Mouse (Mus musculus): ENCODE measurements at regions not wholly inside any gene's neighbourhood (a gene's known extent, or its start where the extent isn't known, plus 50 kb on each side); places are given as distances from the start of the nearest gene placed in this dataset.

DNA sequence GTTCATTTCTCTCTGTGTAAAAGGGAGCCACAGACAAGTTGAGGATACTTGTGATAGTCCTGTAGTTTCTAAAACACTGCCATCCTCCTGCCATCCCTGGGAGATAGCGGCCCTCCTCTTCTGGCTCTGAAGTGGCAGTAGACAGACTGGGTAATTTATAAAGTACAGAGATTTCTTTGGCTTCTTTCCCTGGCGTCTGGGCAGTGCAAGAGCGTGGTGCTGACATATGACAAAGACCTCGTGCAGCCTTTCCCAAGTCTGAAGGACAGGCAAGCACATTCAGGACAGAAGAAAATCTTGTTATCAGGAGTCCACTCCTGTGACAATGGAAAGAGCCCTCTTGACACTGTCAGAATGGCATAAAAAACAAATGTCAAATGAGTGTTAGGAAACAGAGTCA is 175.9 kb upstream of the Rreb1 start:
- no peak for ATAC-seq (ENCODE audit: insufficient number of reproducible peaks, low FRiP score, low TSS enrichment)

DNA sequence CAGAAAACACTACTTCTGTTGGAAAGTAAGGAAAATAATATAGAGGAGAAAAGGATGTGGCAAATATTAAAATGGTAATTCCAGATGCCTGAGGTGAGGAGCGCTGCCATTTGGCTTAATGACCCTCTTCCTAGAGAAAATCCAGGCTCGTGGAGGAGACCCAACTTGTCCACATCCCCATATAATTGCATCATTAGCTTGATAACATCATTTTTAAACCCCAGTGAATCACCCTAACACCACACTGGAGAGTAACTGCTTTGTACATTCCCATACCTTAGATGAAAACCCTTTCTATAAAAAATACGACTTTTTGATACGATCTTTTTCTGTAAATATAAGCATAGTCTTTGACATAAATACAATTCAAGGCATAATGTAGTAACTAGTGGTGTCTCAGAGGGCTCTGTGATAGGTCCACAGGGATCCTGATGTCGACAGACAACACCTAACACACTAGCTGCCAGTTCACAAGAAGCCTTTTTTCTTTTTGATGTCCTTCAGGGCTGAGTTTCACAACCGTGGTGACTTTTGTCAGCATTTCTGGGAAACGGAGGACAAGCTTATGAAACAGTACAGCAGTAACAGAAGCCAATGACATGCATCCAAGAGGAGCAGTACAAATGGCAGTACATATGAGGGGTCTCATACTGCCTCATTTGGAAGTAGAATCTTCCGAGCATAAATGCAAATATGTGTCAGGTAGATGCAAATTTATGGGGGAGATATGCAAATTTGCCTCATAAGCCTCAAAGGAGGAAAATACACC is 174.8 kb upstream of the Rreb1 start:
- ATAC-seq (ENCODE audit: insufficient number of reproducible peaks, low FRiP score, low TSS enrichment), result no peak

DNA sequence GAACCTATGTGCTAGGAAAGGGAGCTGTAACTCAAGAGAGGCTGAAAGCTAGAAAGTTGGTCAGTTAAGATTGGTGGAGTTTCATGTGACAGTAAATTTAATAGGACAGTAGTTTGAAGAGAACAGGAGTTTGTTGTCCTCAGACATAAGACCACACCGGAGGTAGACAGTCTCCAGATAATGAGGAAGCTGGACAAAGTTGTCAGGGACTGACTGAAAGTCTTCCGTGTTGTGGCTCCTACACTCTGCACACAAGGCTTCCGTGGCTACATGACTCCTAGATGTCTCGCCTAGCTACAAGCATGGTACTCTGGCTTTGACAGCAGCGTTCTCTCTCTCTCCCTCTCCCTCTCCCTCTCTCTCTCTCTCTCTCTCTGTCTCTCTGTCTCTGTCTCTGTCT is 171.9 kb upstream of the Rreb1 start:
- no peak for ATAC-seq (ENCODE audit: insufficient number of reproducible peaks, low FRiP score, low TSS enrichment)

DNA sequence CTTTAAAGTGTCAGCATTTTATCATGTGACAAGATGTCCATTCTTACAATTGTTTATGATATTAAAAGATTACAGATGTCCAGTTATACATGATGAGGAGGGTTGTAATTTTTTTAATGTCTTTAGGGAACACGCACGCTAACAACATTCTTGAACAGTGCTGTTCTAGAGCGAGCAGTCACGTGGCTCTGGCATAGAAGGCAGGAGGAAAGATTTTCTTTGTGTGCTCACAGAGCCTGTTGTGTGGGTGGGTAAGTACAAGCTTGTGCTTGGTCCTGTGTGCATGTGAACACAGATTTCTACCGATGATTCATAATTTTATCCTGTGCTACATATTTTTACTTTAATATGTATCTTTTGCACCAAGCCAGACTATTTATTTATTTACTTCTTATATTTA is 169.1 kb upstream of the Rreb1 start:
- no peak for ATAC-seq (ENCODE audit: insufficient number of reproducible peaks, low FRiP score, low TSS enrichment)

DNA sequence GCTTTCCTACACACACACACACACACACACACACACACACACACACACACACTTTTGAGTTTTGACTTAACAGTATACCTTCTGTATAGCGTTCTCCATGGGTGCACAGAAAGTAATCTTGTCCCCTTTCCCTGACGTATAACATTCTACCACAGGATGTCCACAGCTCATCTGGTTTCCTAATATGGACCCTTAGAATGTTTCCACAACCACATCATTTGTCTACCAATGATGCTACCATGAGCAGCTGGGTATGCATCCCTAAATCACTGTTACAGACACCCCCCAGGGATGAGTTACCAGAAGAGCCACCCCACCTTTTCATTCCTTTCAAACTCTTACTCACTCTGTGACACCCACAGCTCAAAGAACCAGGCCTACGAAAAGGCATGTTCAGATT is 166.8 kb upstream of the Rreb1 start:
- ATAC-seq (ENCODE audit: insufficient number of reproducible peaks, low FRiP score, low TSS enrichment), result no peak

DNA sequence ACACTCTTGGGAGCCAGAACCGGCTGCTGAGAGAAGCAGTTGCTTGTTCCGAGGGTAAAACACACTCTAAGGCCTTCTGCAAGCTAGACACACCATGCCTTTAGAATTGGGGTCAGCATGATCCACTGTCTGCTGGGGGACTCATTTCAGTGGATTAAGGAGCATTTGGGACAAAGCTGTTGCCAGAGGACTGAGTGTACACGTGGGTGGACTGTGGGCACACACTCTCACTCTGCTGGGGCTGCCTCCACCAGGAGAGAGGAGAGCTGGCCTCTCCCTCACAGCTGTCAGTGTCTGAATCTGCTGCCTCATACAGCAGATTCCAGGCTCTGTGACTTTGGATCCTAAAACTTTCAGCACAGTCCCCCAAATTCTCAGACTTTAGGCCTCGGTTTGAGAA is 161.2 kb upstream of the Rreb1 start:
- no peak for ATAC-seq (ENCODE audit: insufficient number of reproducible peaks, low FRiP score, low TSS enrichment)

DNA sequence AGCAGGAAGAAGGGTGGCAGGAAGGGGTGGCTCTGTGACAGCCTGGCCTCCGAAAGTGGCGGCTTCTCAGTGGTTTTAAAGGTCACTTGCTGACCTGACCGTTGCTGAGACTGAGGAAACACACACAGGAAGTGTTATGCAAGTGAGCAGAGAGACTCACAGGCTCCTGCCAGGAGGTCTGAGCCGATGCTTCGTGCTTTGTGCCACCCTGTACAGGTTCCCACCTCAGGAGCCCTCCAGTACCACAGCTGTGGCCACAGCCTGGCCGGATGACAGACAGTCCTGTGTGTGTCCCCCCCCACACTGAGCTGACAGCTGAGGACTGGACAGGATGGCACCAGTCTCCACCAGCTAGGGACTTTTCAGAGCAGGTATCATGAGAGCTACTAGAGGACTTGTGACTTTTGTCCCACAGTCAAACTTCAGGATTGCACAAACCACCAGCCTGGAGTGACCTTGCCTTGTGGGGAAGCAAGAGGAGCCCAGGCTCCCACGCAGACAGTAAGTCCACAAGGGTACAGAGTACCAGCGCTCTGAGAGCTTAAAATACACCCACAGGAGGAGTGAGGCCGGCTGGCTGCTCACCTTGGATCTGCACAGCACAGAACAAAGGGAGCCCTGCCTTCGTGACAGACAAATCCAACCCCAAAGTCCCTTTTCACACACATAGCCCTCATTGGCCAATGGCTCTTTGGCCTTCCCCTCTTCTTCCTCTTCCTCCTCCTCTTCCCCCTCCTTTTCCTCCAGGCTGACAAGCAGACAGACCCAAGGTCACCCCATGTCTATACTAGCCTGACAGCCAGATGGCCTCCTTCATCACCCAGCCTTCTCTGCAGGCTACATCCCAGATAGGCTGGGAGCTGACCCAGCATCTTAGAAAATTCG is 158.1 kb upstream of the Rreb1 start:
- ATAC-seq (ENCODE audit: insufficient number of reproducible peaks, low FRiP score, low TSS enrichment), result no peak

DNA sequence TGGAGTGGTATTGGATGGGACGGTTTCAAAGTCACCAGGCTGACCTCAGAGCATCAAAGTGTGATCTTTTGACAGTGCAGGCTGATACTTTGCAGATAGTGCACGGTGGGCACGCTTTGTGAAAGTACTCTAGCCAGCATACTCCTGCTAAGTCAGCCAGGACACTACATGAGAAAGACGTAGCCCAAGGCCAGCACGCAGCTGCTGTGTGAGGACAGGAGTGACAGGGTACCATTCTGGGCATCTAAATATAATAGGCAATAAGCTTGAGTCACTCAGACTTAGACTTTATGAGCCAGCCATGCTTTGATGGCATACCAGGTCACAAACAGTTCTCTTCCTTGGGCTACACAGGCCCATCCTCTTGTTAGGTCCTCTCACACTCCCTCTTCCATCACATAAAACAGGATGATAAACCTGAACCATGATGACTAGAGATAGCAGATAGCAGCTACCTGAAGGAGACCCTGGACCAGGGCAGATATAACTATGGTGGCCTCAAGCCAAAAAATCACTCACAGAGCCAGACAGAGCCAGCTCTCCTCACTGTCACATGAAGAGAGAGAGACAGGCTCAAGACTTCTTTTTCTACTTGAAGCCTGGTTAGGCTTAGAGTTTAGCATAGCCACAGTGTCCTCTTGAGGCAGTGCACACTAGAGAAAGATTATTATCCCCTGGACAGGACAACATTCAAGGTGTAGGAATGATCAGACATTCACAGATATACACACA is 156.7 kb upstream of the Rreb1 start:
- ATAC-seq (ENCODE audit: insufficient number of reproducible peaks, low FRiP score, low TSS enrichment), result no peak

DNA sequence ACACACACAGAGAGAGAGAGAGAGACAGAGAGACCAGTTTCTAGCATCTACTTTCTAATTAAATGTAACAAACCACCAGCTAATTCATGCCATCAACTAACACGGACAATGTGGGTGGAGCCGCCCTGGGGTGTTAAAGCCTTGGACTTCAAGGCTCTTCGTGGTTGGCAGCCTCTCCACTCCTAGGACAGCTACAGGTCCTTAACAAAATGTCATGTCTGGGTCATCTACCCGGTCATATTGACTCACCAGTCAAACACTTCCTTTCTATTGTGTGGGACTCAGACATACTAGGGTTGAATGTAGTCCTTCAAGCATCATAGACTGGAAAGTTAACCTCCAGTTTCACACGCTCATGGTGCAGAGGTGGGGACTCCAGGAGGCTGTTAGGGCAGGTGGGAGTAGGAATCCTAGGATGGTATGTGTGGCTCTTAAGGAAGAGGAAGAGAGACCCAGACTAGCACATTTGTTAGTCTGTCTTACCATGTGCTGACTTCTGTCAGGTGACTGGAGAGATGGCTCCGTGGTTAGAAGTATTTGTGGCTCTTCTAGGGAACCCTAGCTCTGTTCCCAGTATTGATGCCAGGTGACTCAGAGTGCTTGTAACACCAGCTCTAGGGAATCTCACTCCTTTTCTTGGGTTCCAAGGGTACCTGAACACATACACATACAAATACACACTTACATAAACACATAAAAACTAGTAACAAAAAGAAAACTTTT is 155.7 kb upstream of the Rreb1 start:
- no peak for ATAC-seq (ENCODE audit: insufficient number of reproducible peaks, low FRiP score, low TSS enrichment)

DNA sequence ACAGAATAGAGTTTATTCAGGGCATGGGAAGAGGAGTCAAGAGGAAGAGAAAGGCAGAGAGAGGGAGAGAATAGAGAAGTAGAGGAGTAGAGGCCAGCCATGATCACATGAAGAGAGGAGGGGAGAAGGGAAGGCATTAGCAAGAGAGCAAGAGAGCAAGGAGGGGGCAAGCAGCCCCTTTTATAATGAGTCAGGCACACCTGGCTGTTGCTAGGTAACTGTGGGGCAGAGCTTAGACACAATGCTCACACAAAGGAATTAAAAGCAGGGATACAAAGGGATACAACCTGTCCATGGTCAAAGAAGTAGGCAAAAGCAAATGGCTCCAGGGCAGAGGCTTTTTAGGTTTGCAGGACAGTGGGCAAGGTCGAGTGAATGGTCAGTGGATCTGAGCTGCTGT is 153.5 kb upstream of the Rreb1 start:
- ATAC-seq (ENCODE audit: insufficient number of reproducible peaks, low FRiP score, low TSS enrichment), result no peak

DNA sequence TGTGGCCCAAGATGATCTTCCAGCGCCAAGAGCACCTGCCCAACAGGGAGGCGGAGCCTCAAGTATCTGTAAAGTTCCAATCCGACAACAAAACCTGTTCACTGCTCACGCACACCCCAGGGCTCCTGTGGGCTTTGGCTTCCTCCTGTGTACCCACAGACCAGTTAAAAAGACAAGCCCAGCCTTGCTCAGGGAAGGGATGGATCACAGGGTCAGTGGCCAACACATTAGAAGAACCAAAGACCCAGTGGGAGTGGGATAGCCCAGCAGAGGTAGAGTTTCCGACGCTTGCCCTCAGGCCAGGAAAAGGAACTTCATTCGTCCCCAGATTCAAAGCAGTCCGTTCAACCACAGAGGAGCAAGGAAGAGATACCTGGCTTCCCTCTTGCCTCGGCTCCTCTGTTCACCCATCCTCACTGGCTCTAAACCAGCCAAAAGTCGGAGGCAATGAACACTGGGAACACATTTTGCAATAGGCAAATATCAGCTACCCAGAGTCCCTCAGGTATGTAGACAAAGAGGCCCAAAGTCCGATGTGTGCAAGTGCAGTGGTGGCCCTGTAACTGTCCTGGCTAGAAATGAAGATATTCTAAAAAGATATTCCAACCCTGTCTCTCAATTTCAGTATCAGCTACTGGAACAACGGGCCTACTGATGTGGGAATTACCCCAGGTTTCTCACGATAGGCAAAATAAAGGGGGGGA is 152.5 kb upstream of the Rreb1 start:
- no peak for ATAC-seq (ENCODE audit: insufficient number of reproducible peaks, low FRiP score, low TSS enrichment)

DNA sequence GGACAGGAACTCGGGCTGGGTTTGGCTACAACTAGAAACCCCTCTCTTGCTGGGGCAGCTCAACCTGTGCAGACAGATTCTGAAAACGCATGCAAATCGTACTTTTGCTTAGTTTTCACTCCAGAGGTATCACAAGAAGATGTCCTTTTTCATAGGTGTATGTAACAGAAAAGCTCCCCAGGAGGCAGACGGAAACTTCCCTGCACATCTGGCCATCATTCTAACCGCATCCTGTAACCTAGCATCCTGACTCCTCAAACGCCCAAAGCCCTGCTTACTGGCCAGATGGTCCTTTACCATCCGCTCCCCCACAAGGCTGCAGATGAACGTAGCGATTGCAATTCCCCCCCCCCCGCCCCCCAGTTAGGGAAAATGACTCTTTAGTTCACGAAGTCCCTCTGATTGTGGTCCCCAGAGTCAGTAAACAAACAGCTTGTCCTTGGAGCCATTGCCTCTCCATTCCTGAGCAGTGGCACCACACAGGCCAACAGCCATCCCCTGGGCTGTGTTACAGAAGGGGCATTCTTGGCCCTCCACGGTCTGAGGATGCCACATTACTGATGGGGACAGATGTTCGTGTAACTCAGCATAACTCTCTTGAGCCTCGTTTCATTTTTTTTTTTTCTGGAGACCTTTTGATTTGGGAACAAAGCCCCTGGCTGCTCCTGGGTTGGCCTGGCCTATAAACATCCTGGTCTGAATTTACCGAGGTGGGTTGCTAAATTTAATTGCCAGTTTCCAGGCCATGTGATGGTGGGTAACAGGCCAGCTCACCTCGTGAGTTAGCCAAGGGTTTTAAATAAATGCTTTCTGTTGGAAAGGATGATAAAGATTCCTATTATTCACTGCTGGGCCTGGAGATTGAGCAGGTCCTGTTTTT is 149.6 kb upstream of the Rreb1 start:
- no peak for ATAC-seq (ENCODE audit: insufficient number of reproducible peaks, low FRiP score, low TSS enrichment)

DNA sequence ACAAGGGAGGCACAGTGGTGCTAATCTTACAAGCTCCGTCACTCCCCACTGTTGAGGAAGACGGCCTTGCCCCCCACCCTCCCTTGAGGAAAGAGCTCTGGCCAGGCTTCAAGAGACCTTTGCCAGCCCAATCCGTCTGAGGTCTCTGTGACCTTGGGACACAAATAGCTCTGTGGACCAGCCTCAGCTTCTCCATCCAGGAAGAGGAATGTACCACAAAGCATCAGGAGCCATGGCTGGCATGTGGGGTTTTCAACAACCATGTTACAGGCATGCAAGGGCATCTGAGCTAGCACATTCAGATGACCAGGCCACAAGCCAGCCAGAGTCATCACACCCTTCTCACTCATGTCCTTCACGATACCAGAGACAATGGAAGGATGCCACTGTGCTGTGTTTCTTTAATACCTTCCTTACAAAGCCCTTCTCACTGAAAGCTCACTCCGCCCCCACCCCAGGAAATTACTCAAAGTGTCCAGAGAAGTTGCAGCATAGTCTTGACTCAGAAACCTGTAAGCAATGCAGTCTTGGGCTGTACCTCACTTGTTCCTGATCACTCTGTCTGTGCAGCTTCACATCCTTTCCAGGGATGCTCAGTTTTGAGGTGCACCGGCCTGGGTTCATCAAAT is 148.8 kb upstream of the Rreb1 start:
- ATAC-seq (ENCODE audit: insufficient number of reproducible peaks, low FRiP score, low TSS enrichment), result no peak

DNA sequence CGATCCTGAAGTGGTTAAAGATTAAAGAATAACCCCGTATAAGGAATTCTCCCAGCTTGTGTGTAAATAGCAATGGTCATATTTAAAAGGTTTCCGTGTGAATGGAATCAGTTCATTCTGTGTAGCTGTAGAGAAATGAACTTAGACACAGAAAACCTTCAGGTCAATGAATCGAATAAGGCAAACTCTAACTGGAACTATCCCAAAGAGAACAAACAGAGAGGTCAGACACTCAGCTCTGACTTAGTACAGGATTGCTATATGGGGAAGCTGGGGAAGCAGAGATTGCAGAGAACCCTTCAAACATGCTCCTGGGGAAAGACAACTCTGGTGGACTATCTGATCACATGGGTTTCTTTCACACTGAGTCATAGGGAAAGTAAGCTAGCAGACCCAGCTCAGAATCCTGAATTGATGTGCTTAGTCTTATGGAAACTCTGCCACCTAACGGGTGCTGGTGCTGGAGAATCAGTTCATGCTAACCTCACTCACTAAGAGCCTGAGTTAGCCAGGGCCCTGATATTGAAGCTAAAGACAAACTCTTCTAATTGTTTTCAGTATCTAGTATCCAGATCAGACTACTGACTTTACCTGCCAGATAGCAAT is 145.3 kb upstream of the Rreb1 start:
- no peak for ATAC-seq (ENCODE audit: insufficient number of reproducible peaks, low FRiP score, low TSS enrichment)

DNA sequence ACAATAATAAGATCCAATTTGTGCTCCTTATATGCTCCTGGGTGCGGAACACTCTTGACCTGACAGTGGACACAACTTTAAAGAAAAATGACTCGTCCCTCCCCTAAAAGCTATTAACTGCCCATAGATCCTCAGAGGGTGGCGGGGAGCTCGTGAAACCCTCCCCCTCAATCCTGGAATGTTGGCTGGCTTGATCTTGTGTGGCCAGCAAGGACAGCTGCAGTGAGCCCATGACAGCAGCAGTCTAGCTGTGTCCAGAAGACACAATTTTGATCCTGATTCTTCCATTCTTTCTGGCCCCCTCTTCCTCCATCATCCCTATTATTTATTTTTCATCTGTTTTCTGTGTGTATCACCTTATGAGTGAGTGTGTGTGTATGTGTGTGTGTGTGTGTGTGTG is 141.8 kb upstream of the Rreb1 start:
- ATAC-seq (ENCODE audit: insufficient number of reproducible peaks, low FRiP score, low TSS enrichment), result no peak

DNA sequence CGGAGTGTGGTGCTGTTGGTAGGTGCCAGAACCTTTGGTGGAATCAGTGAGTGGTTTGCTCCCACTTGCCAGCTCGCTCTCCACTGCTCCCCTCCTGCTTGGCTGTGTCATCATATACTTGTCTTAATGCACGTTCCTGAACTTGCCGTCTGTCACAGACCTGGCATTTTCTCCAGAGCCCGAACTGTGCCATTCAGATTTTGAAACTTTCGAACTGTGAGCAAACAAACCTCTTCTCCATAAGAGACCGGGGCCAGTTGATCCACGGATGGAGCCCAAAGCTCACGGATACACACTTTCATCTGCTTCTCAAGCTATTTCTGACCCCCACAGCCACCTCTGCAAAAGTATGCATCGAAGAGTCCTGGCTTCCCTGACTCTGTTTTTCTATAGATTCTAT is 141.0 kb upstream of the Rreb1 start:
- no peak for ATAC-seq (ENCODE audit: insufficient number of reproducible peaks, low FRiP score, low TSS enrichment)

DNA sequence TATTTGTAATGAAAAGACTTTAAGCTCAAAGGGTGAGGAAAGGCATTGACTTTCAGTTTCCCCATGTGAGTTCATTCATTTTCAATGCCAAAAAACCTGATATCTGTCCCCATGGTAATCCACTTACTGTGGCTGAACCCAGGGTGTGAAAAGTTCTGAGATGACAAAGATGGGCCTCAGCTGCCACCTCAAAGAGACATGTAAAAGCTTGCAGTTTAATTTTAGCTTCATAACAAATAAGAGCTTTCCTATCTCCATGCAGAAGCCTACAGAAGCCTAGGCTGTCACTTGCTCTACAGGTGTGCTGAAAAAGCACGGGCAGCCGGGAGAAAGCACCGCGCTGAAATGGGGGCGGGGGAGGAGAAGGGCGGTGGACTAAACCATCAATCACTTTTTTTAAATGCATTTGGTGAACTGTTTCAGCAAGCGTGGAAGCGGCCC is 140.1 kb upstream of the Rreb1 start:
- no peak for ATAC-seq (ENCODE audit: insufficient number of reproducible peaks, low FRiP score, low TSS enrichment)

Measured in cerebellum, adult (tissue).